Mouse (Mus musculus) lung, embryonic 15.5 days (tissue): ENCODE data around the gene Spata7. TPM values are rescaled to one million over a fixed set of nuclear protein-coding genes. Genes with fewer than 3 reads are reported as not detected.
A peak's percentile ranks its signal among the peaks of the same experiment; 100 is the strongest.
"Not testable (repeated sequence)": the region's sequence is repeated elsewhere in the genome, so short reads cannot be mapped to it uniquely, and the experiment has no call there.

Experiments
- ATAC-seq: fragments of 200-750 bp; cut with Nextera tagmentation; 2 replicates; pipeline ENCODE4 v1.8.0; 2017; ENCODE audit warnings: moderate number of reproducible peaks, borderline replicate concordance; ENCODE audit not compliant: low FRiP score, low TSS enrichment; ENCODE audit errors: extremely low read depth
- H3K27ac ChIP-seq: fragments of 300-500 bp; sonication (generic); 2 replicates; pipeline ENCODE4 v1.5.1; 2015; ENCODE audit warnings: moderate library complexity, mild to moderate bottlenecking, inconsistent platforms
- H3K27me3 ChIP-seq: fragments of 300-500 bp; sonication (generic); 2 replicates; pipeline ENCODE4 v1.6.1; 2015; ENCODE audit warnings: inconsistent platforms
- H3K36me3 ChIP-seq: fragments of 300-500 bp; sonication (generic); 2 replicates; pipeline ENCODE4 v1.6.1; 2015; ENCODE audit warnings: inconsistent platforms
- H3K4me1 ChIP-seq: fragments of 300-500 bp; sonication (generic); 2 replicates; pipeline ENCODE4 v1.6.1; 2015; ENCODE audit warnings: inconsistent platforms
- H3K4me2 ChIP-seq: fragments of 300-500 bp; sonication (generic); 2 replicates; pipeline ENCODE4 v1.6.1; 2015; ENCODE audit warnings: inconsistent platforms, mild to moderate bottlenecking, moderate library complexity
- H3K4me3 ChIP-seq: fragments of 300-500 bp; sonication (generic); 2 replicates; pipeline ENCODE4 v1.5.1; 2015; ENCODE audit warnings: mild to moderate bottlenecking, inconsistent platforms
- H3K9ac ChIP-seq: fragments of 300-500 bp; sonication (generic); 2 replicates; pipeline ENCODE4 v1.6.1; 2015; ENCODE audit warnings: inconsistent platforms
- H3K9me3 ChIP-seq: fragments of 300-500 bp; sonication (generic); 2 replicates; pipeline ENCODE4 v1.6.1; 2016; ENCODE audit warnings: inconsistent platforms
- WGBS: fragments of 180-500 bp; shearing (Covaris S2); methylation state at CpG from one replicate; pipeline ENCODE4 v1.1.7; 2015; 5-methylcytosine and 5-hydroxymethylcytosine counted together
- polyA plus RNA-seq: library from polyadenylated mRNA; unstranded; fragments of >200 nt; fragmentation: Nextera tagmentation; extraction: Ambion mirVana; gene quantifications from 2 replicates; pipeline ENCODE4 v1.2.1, GENCODE M21; 2015

The Spata7 gene
- polyA plus RNA-seq, 1 experiment from 2014 or later = 16.5 TPM

DNA sequence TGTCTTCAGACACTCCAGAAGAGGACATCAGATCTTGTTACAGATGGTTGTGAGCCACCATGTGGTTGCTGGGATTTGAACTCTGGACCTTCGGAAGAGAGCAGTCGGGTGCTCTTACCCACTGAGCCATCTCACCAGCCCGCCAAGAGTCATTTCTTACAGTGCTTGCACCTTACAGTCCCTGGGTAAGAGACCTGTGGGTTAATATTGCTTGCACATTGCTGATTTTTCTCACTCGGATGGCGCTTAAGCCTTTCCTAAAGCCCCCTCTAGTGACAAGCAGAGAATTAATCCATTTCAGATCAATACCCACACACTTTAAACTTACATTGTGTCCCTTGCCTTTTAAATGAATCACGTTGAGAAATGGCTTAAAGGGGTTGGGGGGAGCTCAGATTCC lies 7.0 kb upstream of the Spata7 start:
- not testable (repeated sequence) for H3K9ac ChIP-seq, H3K4me3 ChIP-seq, H3K4me2 ChIP-seq, H3K27ac ChIP-seq, H3K4me1 ChIP-seq, H3K27me3 ChIP-seq, H3K9me3 ChIP-seq, ATAC-seq, H3K36me3 ChIP-seq
- WGBS = 46% methylated on average over 6 of the region's 6 CpGs

DNA sequence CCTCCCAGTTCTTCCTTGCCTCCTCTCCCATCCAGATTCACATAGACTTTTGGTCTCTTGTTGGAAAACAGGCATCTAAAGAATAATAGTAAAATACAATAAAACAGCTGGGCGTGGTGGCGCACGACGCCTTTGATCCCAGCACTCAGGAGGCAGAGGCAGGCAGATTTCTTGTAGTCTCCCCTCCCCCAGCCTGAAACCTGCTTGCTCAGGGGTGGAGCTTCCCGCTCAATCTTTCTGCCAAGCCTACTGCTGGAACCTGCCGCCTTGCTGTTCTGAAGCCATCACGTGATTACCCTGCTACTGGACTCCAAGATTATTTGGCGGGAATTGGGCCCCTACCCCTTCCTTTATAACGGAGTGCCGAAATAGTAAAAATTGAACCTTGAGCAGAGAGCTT lies 4.7 kb upstream of the Spata7 start:
- not testable (repeated sequence) for H3K9ac ChIP-seq, H3K36me3 ChIP-seq, H3K27ac ChIP-seq, H3K4me2 ChIP-seq, H3K9me3 ChIP-seq, H3K4me1 ChIP-seq, ATAC-seq, H3K4me3 ChIP-seq, H3K27me3 ChIP-seq
- 86% methylated on average over 10 of the region's 10 CpGs for WGBS

DNA sequence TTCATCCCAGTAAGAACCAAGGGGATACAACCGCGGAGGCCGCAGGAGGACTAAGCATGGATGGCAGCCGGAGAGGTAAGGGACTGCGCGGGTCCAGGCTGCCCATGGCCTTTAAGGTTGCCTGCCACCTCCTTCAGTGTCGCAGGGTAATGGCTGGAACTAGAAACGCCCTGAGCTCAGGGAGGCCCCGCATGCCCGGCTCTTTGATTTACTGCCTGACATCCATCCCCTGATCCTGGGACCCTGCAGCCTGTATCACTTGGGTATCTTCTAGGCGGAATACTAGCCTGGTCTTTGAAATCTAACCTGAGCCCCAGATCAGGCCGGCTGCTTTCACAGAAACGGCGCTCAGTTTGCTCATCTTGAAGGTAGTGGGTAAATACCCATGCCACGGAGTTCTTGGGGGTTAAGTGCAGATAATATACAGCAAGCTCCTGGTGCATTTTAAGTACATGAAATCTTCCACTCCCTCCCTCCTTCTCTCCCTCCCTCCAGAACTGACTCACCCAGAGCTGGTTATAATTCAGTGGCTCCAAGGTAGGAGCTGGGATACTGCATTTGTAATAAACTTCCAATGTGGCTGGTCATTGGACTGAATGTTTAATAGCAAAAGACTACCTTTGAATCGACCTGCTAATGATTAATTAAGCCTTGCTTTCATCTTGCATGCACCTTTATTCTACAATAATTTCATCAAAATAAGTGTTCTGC lies 458 bp downstream of the Spata7 start:
- no peaks in the 10 kb centered on the region for H3K27me3 ChIP-seq
- WGBS = under 1% methylated on average over 16 of the region's 16 CpGs
- peak overlapping the region; percentile 75 for H3K4me3 ChIP-seq
- no peaks in the 10 kb centered on the region for H3K9me3 ChIP-seq
- peaks cover 1% of the 10 kb centered on the region; the same call in 1 of the 2 replicates for H3K36me3 ChIP-seq
- peak; percentile 88 for ATAC-seq
- peak overlapping the region; percentile 54 for H3K9ac ChIP-seq
- H3K4me2 ChIP-seq = peak overlapping the region; percentile 59
- H3K4me1 ChIP-seq = 0 out of 2 replicates have a peak, but pooled peaks cover 8% of the 10 kb centered on the region
- H3K27ac ChIP-seq = no peak overlapping the region

DNA sequence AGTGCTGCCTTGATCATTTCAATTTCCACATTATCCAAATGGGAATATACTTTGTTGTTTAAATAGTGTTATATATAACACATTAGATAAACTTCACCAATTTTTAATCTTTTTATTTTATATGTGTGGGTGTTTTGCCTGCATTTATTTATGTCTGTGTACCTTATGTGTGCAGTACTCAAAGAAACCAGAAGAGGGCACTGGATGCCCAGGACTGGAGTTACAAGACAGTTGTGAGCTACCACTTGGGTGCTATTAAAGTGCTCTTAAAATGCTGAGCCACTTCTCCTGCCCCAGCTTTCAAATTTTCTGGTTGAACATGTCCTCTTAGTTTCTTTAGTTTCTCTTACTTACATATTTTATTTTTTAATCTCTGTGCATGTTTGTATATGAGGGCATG lies 16.9 kb downstream of the Spata7 start:
- Histone ChIP-seq H3K9ac (no peak overlapping the region), H3K4me1 (no peaks in the 10 kb centered on the region), H3K4me3 (no peak overlapping the region), H3K27ac (no peak overlapping the region), H3K27me3 (no peaks in the 10 kb centered on the region), H3K9me3 (no peaks in the 10 kb centered on the region), H3K4me2 (no peak overlapping the region), H3K36me3 (no peaks in the 10 kb centered on the region)
- ATAC-seq = no peak

DNA sequence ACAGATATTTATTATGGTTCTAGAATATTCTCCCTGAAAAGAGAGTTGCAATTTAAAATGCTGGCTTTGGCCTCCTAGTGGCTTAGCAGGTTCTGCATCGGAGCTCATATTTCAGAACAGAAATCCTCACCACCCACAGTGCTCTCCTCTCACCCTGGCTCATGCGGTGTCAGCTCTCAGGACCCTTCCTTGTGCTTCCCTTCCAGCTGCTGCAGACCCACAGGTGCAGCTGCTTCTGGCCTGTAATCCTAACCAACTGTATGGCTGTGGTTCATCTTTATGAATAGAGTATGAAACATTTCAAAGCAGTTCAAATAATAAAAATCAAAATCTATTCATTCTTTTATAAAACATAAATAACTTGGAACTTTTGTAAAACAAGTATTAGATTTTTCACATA lies 28.9 kb downstream of the Spata7 start:
- no peak for ATAC-seq
- no peaks in the 10 kb centered on the region for H3K36me3 ChIP-seq
- H3K27me3 ChIP-seq = no peaks in the 10 kb centered on the region
- no peaks in the 10 kb centered on the region for H3K9me3 ChIP-seq
- no peaks in the 10 kb centered on the region for H3K4me1 ChIP-seq
- no peak overlapping the region for H3K9ac ChIP-seq
- no peak overlapping the region for H3K4me3 ChIP-seq
- H3K4me2 ChIP-seq = no peak overlapping the region
- H3K27ac ChIP-seq = no peak overlapping the region
- 72% methylated on average over 2 of the region's 2 CpGs for WGBS

DNA sequence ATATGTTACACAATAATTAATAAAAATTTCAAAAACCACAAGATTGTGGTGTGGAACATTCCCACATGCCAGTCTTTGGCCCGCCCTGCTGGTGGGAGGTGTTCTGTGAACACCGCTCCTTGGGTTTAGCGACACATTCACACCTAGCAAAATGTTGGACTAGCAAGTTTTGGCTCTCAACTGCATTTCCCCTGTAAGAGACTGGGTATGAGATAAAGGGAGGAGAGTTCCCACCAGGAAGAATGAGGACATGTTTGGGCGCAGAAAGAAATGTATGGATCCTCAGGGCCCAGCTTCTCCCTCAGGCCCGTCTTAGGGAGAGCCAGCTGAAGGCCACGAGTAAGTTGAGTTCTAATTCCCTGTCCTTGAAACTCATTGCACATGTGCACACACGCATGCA lies 34.7 kb downstream of the Spata7 start:
- no peak overlapping the region for H3K4me3 ChIP-seq
- H3K9me3 ChIP-seq = no peaks in the 10 kb centered on the region
- WGBS = 90% methylated on average over 7 of the region's 7 CpGs
- no peak overlapping the region for H3K27ac ChIP-seq
- H3K36me3 ChIP-seq = 0 out of 2 replicates have a peak, but pooled peaks cover 6% of the 10 kb centered on the region
- H3K9ac ChIP-seq = no peak overlapping the region
- H3K27me3 ChIP-seq = no peaks in the 10 kb centered on the region
- no peak overlapping the region for H3K4me2 ChIP-seq
- ATAC-seq = no peak
- H3K4me1 ChIP-seq = no peaks in the 10 kb centered on the region

DNA sequence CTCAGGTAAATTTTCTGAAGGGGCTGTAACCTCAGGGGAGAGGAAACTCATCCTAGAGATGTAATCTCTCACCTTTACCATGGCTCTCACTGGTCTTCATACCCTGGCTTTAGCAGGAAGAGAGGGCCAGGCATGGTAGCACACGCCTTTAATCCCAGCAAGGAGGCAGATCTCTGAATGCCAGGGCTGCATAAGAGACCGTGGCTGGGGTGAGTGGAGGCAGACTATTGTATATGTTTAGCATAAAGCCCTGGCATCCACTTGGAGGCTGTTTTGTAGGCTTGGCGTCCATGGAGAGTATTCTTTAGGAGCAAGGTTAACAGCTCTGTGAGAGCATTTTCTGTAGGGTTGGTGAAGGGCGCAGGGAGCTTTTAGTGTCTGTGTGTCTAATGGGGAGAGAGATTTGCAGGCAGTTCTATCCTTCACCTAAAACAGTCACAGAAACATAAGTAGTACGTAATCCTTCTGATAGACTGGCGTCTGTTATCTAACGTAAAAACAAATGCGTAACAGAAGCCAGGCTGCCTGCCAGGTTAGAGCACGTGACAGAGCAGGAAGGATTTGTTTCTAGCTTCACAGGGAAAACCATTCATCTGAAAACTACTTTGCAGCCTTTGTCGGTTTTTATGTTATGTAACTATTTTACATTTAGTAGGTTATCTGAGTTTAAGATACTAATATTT lies 40.3 kb downstream of the Spata7 start:
- Histone ChIP-seq H3K9me3 (no peaks in the 10 kb centered on the region), H3K9ac (no peak overlapping the region), H3K4me1 (0 out of 2 replicates have a peak, but pooled peaks cover 4% of the 10 kb centered on the region), H3K27me3 (no peaks in the 10 kb centered on the region), H3K4me2 (no peak overlapping the region), H3K36me3 (no peaks in the 10 kb centered on the region), H3K27ac (no peak overlapping the region), H3K4me3 (no peak overlapping the region)
- 44% methylated on average over 10 of the region's 10 CpGs for WGBS
- ATAC-seq = peak; percentile 65; the same call in 1 of the 2 replicates

DNA sequence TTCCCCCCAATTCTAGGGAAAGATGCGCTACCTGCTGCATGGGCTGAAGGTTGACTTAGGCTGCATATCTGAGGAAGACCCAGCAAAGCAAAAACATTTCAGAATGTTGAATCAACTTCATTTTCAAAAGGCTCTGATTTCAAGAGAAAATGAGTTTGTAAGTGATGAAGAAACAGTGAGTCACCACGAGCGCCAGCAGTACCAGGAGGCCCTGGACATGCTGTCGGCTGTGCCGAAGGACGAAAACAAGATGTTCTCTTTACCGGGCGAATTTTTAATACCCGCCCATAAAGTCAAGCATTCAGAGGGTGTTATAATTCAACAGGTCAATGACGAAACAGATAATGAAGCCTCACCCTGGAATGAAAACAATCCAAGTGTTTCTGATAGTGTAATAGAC lies 41.1 kb downstream of the Spata7 start:
- Histone ChIP-seq H3K9me3 (no peaks in the 10 kb centered on the region), H3K27ac (no peak overlapping the region), H3K9ac (no peak overlapping the region), H3K27me3 (no peaks in the 10 kb centered on the region), H3K36me3 (no peaks in the 10 kb centered on the region), H3K4me2 (no peak overlapping the region), H3K4me3 (no peak overlapping the region), H3K4me1 (0 out of 2 replicates have a peak, but pooled peaks cover 4% of the 10 kb centered on the region)
- WGBS = 77% methylated on average over 10 of the region's 10 CpGs
- ATAC-seq = no peak

DNA sequence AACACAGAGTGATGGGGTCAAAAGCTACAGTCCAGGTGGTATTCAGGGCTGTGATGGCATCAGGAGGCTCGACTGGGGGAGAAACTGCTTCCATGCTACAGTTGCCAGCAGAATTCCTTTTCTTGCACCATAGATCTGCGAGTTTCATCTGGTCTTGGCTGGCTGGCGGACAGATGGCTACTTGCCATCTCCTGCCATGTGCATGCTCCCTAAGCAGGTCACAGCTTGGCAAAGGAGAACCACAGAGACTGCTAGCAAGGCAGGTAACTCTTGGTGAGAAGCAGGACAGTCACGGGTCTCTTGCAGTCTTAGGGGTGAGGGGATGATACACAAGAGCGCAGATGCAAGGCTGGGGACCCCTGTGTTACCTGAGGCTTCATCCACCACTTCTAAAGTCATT lies 41.9 kb downstream of the Spata7 start:
- Histone ChIP-seq H3K27ac (no peak overlapping the region), H3K9me3 (no peaks in the 10 kb centered on the region), H3K9ac (no peak overlapping the region), H3K4me1 (0 out of 2 replicates have a peak, but pooled peaks cover 4% of the 10 kb centered on the region), H3K4me2 (no peak overlapping the region), H3K36me3 (no peaks in the 10 kb centered on the region), H3K4me3 (no peak overlapping the region), H3K27me3 (no peaks in the 10 kb centered on the region)
- ATAC-seq = no peak
- 77% methylated on average over 5 of the region's 5 CpGs for WGBS

DNA sequence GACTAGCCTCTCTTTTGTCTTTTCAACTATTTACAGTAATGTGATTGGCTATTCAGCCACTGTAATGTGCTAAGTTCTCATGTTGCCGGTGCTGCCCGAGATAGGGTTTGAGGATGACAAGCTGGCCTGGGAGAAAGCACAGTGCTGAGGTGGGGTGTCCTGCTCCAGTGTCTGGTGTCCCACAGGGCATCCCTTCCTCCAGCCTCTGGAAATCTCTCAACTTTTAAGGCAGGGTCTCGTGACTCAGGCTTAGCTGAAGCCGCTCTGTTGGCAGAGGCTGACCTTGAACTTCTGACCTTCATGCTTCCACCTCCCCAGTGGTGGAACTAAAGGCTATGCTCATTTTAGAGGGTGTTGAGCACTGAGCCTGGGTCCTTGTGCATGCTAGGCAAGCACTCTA lies 42.5 kb downstream of the Spata7 start:
- H3K36me3 ChIP-seq = no peaks in the 10 kb centered on the region
- H3K27ac ChIP-seq = no peak overlapping the region
- no peak overlapping the region for H3K4me3 ChIP-seq
- H3K9me3 ChIP-seq = no peaks in the 10 kb centered on the region
- no peak overlapping the region for H3K4me2 ChIP-seq
- 75% methylated on average over 4 of the region's 4 CpGs for WGBS
- H3K4me1 ChIP-seq = 0 out of 2 replicates have a peak, but pooled peaks cover 4% of the 10 kb centered on the region
- H3K27me3 ChIP-seq = no peaks in the 10 kb centered on the region
- ATAC-seq = no peak
- H3K9ac ChIP-seq = no peak overlapping the region

DNA sequence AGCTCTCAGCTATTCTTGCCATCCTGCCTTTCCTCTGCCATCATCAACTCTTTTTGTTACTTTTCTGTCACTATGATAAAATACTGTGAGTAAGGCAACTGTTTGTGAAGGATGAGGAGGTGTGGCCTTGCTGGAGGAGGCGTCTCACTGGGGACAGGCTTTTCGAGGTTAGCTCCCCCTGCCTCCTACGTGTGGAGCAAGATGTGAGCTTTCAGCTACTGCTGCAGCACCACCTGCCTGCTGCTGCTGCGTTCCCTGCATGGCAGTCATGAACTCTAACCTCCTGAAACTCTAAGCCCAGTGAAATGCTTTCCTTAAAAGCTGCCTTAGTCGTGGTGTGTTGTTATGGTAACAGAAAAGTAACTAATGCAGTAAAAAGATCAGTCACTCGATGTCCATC lies 45.9 kb downstream of the Spata7 start:
- H3K9me3 ChIP-seq = no peaks in the 10 kb centered on the region

DNA sequence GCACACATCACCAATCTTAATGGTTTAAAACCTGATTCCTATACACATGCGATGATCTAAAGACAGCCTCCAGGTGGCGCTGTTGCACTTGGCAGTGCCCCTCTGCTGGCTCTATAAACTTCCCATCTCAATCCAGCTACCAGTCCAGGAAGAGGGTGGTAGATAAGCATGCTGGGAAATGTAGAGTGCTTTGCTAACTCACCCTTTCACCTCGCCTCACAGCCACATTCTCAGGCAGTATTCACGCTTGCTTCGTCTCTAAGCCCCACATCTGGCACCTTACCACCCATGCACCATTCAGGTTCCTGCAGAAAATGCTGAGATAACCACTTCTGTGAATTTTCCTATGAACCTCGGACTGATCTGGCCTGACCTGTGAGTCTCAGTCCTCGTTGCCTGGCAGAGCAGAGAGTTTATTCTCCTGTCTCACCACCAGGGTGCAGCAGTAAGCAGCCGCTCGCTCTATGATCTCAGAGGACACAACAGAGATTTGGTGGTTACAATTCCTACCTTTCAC lies 46.7 kb downstream of the Spata7 start:
- H3K36me3 ChIP-seq = peaks cover 15% of the 10 kb centered on the region
- no peaks in the 10 kb centered on the region for H3K9me3 ChIP-seq
- no peaks in the 10 kb centered on the region for H3K4me1 ChIP-seq
- peak overlapping the region; percentile 57; the same call in 1 of the 2 replicates for H3K27ac ChIP-seq
- peak overlapping the region; percentile 58 for H3K4me2 ChIP-seq
- peak overlapping the region; percentile 37 for H3K4me3 ChIP-seq
- H3K27me3 ChIP-seq = no peaks in the 10 kb centered on the region
- H3K9ac ChIP-seq = no peak overlapping the region
- ATAC-seq = peak; percentile 89
- WGBS = 14% methylated on average over 9 of the region's 9 CpGs

More for the DNA sequence above, 45.9 kb downstream of the Spata7 start:
- WGBS = 58% methylated on average over 6 of the region's 6 CpGs
- Histone ChIP-seq H3K27ac (no peak overlapping the region), H3K4me3 (no peak overlapping the region), H3K36me3 (peaks cover 7% of the 10 kb centered on the region), H3K9ac (no peak overlapping the region), H3K4me2 (no peak overlapping the region), H3K27me3 (no peaks in the 10 kb centered on the region), H3K4me1 (no peaks in the 10 kb centered on the region)
- ATAC-seq = no peak
